Mouse (Mus musculus) lung, postnatal 36 days (tissue): Measurements from ENCODE around the gene Pcyox1.
"Not testable (repeated sequence)": the region's sequence is repeated elsewhere in the genome, so short reads cannot be mapped to it uniquely, and the experiment has no call there.

Experiments
- DNase-seq: peaks from one replicate; pipeline ENCODE4 v3.0.0; 2022; ENCODE audit warnings: mixed read lengths

Pcyox1 gene

GRCm38 (mm10) chr6:86365371-86366124, 31.4 kb downstream of the Pcyox1 start, which contains the start of gene Fam136a:
Gene Fam136a, plus strand, starts transcription at chr6:86365646.
- DNase-seq: peak; percentile 96

- DNase-seq: peak; percentile 83
Measured at GRCm38 (mm10) chr6:86364442-86365141, 32.4 kb downstream of the Pcyox1 start.

DNA sequence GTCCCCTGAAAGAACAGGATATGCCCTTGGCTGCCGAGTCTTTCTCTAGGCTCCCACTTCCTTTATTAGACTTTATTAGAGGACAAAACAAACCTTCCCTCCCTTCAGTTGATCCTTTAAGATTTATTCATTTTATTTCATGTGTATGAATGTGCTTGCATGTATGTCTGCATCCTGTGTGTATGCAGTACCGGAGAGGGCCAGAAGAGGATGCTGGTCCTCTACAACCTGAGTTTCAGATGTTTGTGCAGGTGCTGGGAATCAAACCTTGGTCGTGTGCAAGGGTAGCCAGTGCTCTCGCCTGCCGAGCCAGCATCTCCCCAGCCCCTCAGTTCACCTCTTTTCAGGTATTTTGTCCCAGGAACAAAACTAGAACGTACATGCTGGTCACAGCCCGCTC, 35.6 kb downstream of the Pcyox1 start:
- no peak for DNase-seq

DNA sequence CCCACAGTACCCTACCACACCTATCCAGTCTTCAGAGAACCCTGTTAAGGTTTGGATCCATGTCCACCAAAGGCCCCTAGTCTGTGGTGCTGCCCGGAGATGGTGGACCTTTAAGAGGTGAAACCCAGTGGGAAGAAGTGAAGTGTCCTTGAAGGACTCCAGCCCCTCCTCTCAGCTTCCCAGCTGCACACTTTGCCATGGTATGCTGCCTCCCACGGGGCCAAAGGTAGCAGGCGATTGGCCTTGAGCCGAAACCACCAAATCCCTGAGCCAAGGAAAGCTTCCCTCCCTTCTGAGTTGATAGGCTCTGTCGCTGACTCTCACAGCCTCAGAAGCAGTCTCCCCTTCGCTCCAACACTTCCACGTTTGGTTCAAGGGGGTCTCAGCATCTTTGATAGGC, 36.3 kb downstream of the Pcyox1 start:
- no peak for DNase-seq

DNA sequence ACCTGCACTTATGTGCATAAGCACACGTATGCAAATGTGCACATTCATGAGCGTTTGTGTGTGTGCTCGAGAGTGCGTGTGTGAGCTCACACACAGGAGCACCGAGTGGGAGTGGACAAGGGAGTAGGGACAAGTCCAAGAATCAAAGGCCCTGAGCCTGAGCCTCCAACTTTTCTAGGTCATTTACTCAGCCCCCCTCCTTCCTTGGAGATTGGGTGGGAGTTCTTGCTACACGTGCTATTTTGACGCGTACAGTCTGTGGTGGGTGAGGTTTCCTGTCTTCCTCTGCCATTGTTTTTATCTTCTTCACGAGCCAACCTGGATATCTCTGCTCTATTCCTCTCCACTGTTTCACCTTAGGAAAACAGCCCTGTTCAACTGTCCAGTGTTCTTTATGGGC, 40.0 kb downstream of the Pcyox1 start:
- DNase-seq: no peak

DNA sequence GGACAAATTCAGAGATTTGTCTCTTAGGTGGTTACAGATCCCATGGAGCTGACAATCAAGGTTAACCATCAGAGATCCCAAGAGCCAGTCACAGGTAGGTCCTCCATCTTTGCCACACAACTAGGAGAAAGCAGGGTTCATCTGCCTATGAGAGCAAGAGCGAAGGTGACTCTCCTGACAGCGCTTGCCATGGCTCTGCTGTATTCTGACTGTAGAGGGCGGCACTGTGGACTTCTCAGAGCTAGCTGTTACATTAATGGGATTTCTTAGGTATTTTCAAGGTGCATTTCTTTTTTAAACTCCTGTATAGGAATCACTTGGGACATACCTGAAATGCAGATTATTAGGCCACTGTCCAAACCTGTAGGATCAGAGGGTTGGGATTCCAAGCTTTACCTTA, 42.0 kb downstream of the Pcyox1 start:
- no peak for DNase-seq

DNA sequence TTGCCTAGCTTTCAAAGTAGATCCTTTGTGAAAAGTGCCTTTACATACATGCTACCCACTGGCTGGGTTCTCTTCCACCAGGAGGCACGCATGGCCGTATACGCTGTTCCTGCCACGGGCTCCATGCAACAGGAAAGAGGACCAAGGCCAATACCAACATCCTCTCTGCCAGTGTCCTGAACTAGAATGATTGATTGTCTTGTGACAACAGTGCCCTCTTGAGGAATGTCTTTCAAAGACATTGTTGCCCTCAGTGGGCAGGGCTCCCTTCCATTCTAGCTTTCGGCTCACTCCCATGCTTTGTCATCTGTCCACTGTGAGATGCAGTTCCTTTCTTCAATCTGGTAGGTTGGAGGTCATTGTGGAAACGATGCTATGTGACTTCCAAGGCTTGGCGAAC, 47.7 kb downstream of the Pcyox1 start:
- peak; percentile 41 for DNase-seq

DNA sequence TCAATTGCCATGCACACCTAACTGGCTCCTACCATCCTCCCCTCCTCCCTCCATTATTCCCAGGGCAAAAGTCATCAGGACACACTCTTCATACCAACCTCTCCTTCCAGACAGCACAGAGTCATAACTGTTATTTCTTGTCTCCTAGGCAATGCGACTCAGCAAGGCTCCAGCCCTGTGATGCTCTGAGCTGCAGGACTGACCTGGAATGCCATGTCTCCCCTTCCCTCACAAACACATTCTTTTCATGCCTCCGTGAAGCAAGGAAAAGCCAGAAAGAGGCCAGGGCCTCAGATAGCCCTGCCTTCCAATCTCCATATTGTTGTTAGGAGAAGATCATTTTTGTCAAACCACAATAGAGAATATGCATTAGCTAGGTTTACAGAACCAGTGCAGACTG, 50.9 kb downstream of the Pcyox1 start:
- DNase-seq: no peak

DNA sequence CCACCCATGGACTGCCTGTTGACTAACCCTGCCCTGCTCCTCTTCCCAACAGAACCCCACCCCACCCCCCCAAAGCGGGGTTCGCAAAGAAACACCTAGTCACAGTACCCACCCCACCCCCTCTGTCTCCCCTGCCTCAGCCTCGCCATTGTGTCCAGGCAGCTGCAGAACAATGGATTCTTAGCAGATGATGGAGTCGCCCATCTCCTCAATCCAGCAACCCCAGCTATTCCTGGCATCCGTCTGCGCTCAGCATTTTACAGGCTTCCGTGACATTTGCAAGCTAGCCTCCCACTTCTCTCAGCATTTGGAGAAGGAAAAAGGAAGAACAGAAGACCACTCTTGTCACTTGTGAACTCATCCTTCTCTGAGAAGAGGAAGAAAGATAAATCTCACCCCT, 53.3 kb downstream of the Pcyox1 start:
- no peak for DNase-seq

GRCm38 (mm10) chr6:86336340-86336739, 60.6 kb downstream of the Pcyox1 start:
- not testable (repeated sequence) for DNase-seq
